Mouse (Mus musculus) hindbrain, postnatal 0 days (tissue): ENCODE data around the gene Eno3. TPM values are rescaled to one million over a fixed set of nuclear protein-coding genes. Genes with fewer than 3 reads are reported as not detected.

Experiments
- ATAC-seq: fragments of 200-750 bp; cut with Nextera tagmentation; 2 replicates; pipeline ENCODE4 v1.8.0; 2017; ENCODE audit warnings: mild to moderate bottlenecking, moderate TSS enrichment, moderate library complexity
- DNase-seq: peaks from one replicate; pipeline ENCODE4 v3.0.0-alpha.2; 2015; ENCODE audit warnings: low spot score
- H3K27ac ChIP-seq: fragments of 300-500 bp; sonication (generic); 2 replicates; pipeline ENCODE4 v1.5.1; 2014; ENCODE audit warnings: mild to moderate bottlenecking
- H3K27me3 ChIP-seq: fragments of 300-500 bp; sonication (generic); 2 replicates; pipeline ENCODE4 v1.6.1; 2014; ENCODE audit warnings: low read length, mixed read lengths; ENCODE audit not compliant: insufficient read depth
- H3K36me3 ChIP-seq: fragments of 300-500 bp; sonication (generic); 2 replicates; pipeline ENCODE4 v1.6.1; 2014; ENCODE audit warnings: low read length, mixed read lengths; ENCODE audit not compliant: insufficient read depth
- H3K4me1 ChIP-seq: fragments of 300-500 bp; sonication (generic); 2 replicates; pipeline ENCODE4 v1.6.1; 2014; ENCODE audit warnings: antibody characterized with exemption, low read length, mixed read lengths; ENCODE audit not compliant: insufficient read depth
- H3K4me2 ChIP-seq: fragments of 300-500 bp; sonication (generic); 2 replicates; pipeline ENCODE4 v1.6.1; 2014; ENCODE audit warnings: low read depth, mild to moderate bottlenecking, low read length, moderate library complexity, mixed read lengths
- H3K4me3 ChIP-seq: fragments of 300-500 bp; sonication (generic); 2 replicates; pipeline ENCODE4 v1.5.1; 2014; ENCODE audit warnings: low read length
- H3K9ac ChIP-seq: fragments of 300-500 bp; sonication (generic); replicated peaks from 2 replicates; pipeline ENCODE4 v1.6.1; 2014; ENCODE audit warnings: mild to moderate bottlenecking, low read length, moderate library complexity, mixed read lengths
- H3K9me3 ChIP-seq: fragments of 300-500 bp; sonication (generic); 2 replicates; pipeline ENCODE4 v1.6.1; 2016; ENCODE audit warnings: low read length, mixed read lengths
- CTCF ChIP-seq: IDR thresholded peaks from 2 replicates; pipeline ENCODE4 v1.5.1; 2016; ENCODE audit warnings: antibody characterized with exemption, control low read depth, low read depth
- WGBS: fragments of 180-500 bp; shearing (Covaris S2); extraction: QIAGEN DNeasy Blood & Tissue Kit; methylation state at CpG from one replicate; pipeline ENCODE4 v1.1.7; 2014; 5-methylcytosine and 5-hydroxymethylcytosine counted together
- polyA plus RNA-seq: library from polyadenylated mRNA; unstranded; fragments of >200 nt; fragmentation: Nextera tagmentation; extraction: Ambion mirVana; gene quantifications from 2 replicates; pipeline ENCODE4 v1.2.1, GENCODE M21; 2015
- total RNA-seq: library from RNA; depleted of rRNA; stranded (reverse); fragments of >200 nt; gene quantifications from 2 replicates; pipeline ENCODE4 v1.2.3, GENCODE M21; 2014

The Eno3 gene
- total and polyA plus RNA-seq, 2 experiments from 2014 or later: 5.9 to 12.4 TPM

- Histone ChIP-seq H3K4me3 (no peak within 1 kb of the TSS), H3K9ac (no peak within 1 kb of the TSS), H3K4me2 (no peak within 1 kb of the TSS), H3K36me3 (no peaks in the 10 kb centered on the region; the same call in 1 of the 2 replicates), H3K9me3 (no peaks in the 10 kb centered on the region), H3K4me1 (peaks cover 6% of the 10 kb centered on the region), H3K27me3 (no peaks in the 10 kb centered on the region), H3K27ac (no peak within 1 kb of the TSS)
- DNase-seq: no peak
- WGBS: 80% methylated on average over 1 of the region's 1 CpGs
- TF ChIP-seq CTCF: no peak
- no peak for ATAC-seq
Measured at GRCm38 (mm10) chr11:70619101-70619500, 37.9 kb upstream of the Eno3 start, which contains the start of gene Chrne. TSS of gene Chrne (minus strand) at chr11:70619216.

GRCm38 (mm10) chr11:70621972-70622814 is 34.8 kb upstream of the Eno3 start:
- ATAC-seq: no peak
- Histone ChIP-seq H3K9me3 (no peaks in the 10 kb centered on the region), H3K27ac (no peak overlapping the region), H3K9ac (no peak overlapping the region), H3K4me1 (no peaks in the 10 kb centered on the region), H3K36me3 (no peaks in the 10 kb centered on the region), H3K4me3 (no peak overlapping the region), H3K27me3 (no peaks in the 10 kb centered on the region), H3K4me2 (no peak overlapping the region)
- DNase-seq: no peak
- WGBS: 34% methylated on average over 7 of the region's 7 CpGs
- no peak for TF ChIP-seq CTCF

- Histone ChIP-seq H3K27ac (no peak overlapping the region), H3K27me3 (no peaks in the 10 kb centered on the region), H3K9me3 (no peaks in the 10 kb centered on the region), H3K36me3 (no peaks in the 10 kb centered on the region), H3K4me2 (no peak overlapping the region), H3K9ac (no peak overlapping the region), H3K4me3 (no peak overlapping the region), H3K4me1 (no peaks in the 10 kb centered on the region)
- no peak for ATAC-seq
- no peak for DNase-seq
- WGBS: 79% methylated on average over 10 of the region's 10 CpGs
- TF ChIP-seq CTCF: peak; percentile 35
Measured at GRCm38 (mm10) chr11:70623053-70623742, 33.8 kb upstream of the Eno3 start.

GRCm38 (mm10) chr11:70625473-70625872 is 31.5 kb upstream of the Eno3 start:
- Histone ChIP-seq H3K27me3 (no peaks in the 10 kb centered on the region), H3K4me2 (no peak overlapping the region), H3K9me3 (no peaks in the 10 kb centered on the region), H3K4me1 (no peaks in the 10 kb centered on the region), H3K4me3 (no peak overlapping the region), H3K9ac (no peak overlapping the region), H3K36me3 (no peaks in the 10 kb centered on the region), H3K27ac (no peak overlapping the region)
- DNase-seq (peak; percentile 60), ATAC-seq (no peak)
- WGBS: 38% methylated on average over 4 of the region's 4 CpGs
- peak; percentile 73 for TF ChIP-seq CTCF

- Histone ChIP-seq H3K27ac (no peak overlapping the region), H3K36me3 (no peaks in the 10 kb centered on the region), H3K27me3 (no peaks in the 10 kb centered on the region), H3K4me1 (no peaks in the 10 kb centered on the region), H3K9ac (no peak overlapping the region), H3K9me3 (no peaks in the 10 kb centered on the region), H3K4me2 (no peak overlapping the region), H3K4me3 (no peak overlapping the region)
- 74% methylated on average over 4 of the region's 4 CpGs for WGBS
- no peak for TF ChIP-seq CTCF
- DNase-seq: no peak
- ATAC-seq: no peak
Measured at GRCm38 (mm10) chr11:70626877-70627276, 30.1 kb upstream of the Eno3 start.

GRCm38 (mm10) chr11:70628431-70628830 is 28.6 kb upstream of the Eno3 start:
- DNase-seq (no peak), ATAC-seq (no peak)
- Histone ChIP-seq H3K4me3 (no peak overlapping the region), H3K4me2 (no peak overlapping the region), H3K27ac (no peak overlapping the region), H3K27me3 (no peaks in the 10 kb centered on the region), H3K36me3 (no peaks in the 10 kb centered on the region), H3K9ac (no peak overlapping the region), H3K4me1 (no peaks in the 10 kb centered on the region), H3K9me3 (no peaks in the 10 kb centered on the region)
- TF ChIP-seq CTCF: no peak
- 76% methylated on average over 2 of the region's 2 CpGs for WGBS

GRCm38 (mm10) chr11:70629557-70629956 is 27.4 kb upstream of the Eno3 start:
- no peaks in the 10 kb centered on the region for H3K36me3 ChIP-seq
- no peak overlapping the region for H3K9ac ChIP-seq
- 55% methylated on average over 5 of the region's 5 CpGs for WGBS
- no peaks in the 10 kb centered on the region for H3K4me1 ChIP-seq
- no peaks in the 10 kb centered on the region for H3K27me3 ChIP-seq
- peak; percentile 23 for DNase-seq
- no peak for ATAC-seq
- no peak overlapping the region for H3K4me3 ChIP-seq
- no peaks in the 10 kb centered on the region for H3K9me3 ChIP-seq
- no peak overlapping the region for H3K27ac ChIP-seq
- no peak overlapping the region for H3K4me2 ChIP-seq
- TF ChIP-seq CTCF: peak; percentile 52
